In the genomic region with DNA sequence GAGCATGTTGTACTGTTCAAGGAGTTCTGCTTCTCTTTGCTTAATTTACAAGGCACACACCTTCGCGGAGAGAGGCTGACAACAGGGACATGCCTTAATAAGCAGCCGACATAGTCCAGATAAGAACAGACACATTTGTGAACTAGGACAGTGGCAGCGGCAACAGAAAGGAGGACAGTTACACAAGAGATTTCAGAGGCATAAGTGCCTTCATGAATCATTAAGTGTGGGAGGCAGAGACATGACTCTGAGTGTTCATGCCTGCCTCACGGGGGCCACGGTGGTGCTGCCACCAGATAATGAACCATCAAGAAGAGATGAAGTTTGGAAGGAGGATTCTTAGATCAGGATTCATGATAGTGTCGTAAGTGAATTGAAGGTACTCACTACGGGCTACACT, we compare ENCODE assay signal across 37 mouse cellular contexts. TPM values are rescaled to one million over a fixed set of nuclear protein-coding genes. Genes with fewer than 3 reads are reported as not detected.
DNase-seq lines count a peak whose midpoint lies in the region; TF ChIP-seq lines count a peak whose summit lies in the region.
"Had no signal": no experiment of that assay in that cellular context is flagged by ENCODE, and none has a peak within 500 bp of the region (broad histone marks: within the 10 kb centered on the region; RNA-seq: fewer than 3 reads in every experiment).

No protein-coding gene starts in this region.

- TF ChIP-seq CTCF in left cerebral cortex, adult 2 months (IDR thresholded peaks at IDR 0.05) = no peak

- DNase-seq in frontal cortex, adult 2 months (ENCODE audit: extremely low spot score in 1 of 2, low spot score in 1 of 2) = peak; percentile 32 to 53
- no peak for DNase-seq in frontal cortex, postnatal 10 days (ENCODE audit: low spot score in 2 of 2)
- peak; percentile 31 to 47 for DNase-seq in left cerebral cortex, adult 18-20 months (ENCODE audit: low spot score in 2 of 2)
- no peak for DNase-seq in left cerebral cortex, postnatal 4 days
- peak; percentile 86 for DNase-seq in brain, adult 2 months (ENCODE audit: low read depth, low spot score)
- DNase-seq in left cerebral cortex, adult 2 months (ENCODE audit: extremely low spot score in 1 of 2, low spot score in 2 of 2) = peak in 1 of 2 experiments; percentile 28
- DNase-seq in cerebellum, postnatal 25 days = no peak
- no peak for DNase-seq in yolk sac, embryonic 10.5 days (ENCODE audit: low spot score)
- DNase-seq: adrenal gland, adult 2 months; cerebellum, adult 11-12 months; cerebellum, adult 9-11 months; forebrain, postnatal 0 days; gastrocnemius, adult 2 months; gastrocnemius, postnatal 36 days; heart, postnatal 10 days; kidney, adult 9 months; kidney, postnatal 10 days; liver; lung, adult 2 months; lung, postnatal 10 days; midbrain, embryonic 14.5 days; right cerebral cortex, postnatal 25 days; thymus, adult 2 months; thymus, postnatal 36 days had no signal

- intact Hi-C loops in left cerebral cortex, postnatal 4 days (cut with DNase I) = no loop called here
- intact Hi-C loops in left cerebral cortex, adult 2 months (cut with DNase I) = loop anchor here (10.0 kb wide), 2 partner anchors 462 to 1178 kb away; no protein-coding TSS in a partner anchor

- H3K27ac ChIP-seq in left cerebral cortex, adult 2 months = peak overlapping the region; percentile 88
- H3K27ac ChIP-seq: embryonic facial prominence, embryonic 10.5 days; embryonic facial prominence, embryonic 15.5 days; forebrain, embryonic 12.5 days; gastrocnemius, adult 2 months; heart, embryonic 13.5 days; hindbrain, embryonic 14.5 days; liver, embryonic 14.5 days; stomach, postnatal 0 days had no signal

- H3K4me3 ChIP-seq in left cerebral cortex, adult 2 months = no peak overlapping the region
- H3K4me3 ChIP-seq: embryonic facial prominence, embryonic 10.5 days; embryonic facial prominence, embryonic 15.5 days; forebrain, embryonic 12.5 days; gastrocnemius, adult 2 months; heart, embryonic 13.5 days had no signal

RNA-seq across cellular contexts. Expression of gene Gabrg2, which starts 38.0 kb away (rescaled TPM):
- polyA plus RNA-seq in frontal cortex, adult 2 months (2012; rRNA removed) = 100.0 and 112 TPM in 2 replicates
- total RNA-seq in left cerebral cortex, adult 18-20 months (2021) = 100 to 1,000 TPM; 184 to 209 TPM
- 100 to 1,000 TPM; 125 to 136 TPM for total RNA-seq in left cerebral cortex, postnatal 4 days (2021)
- 100 to 1,000 TPM; 190 to 205 TPM for total RNA-seq in left cerebral cortex, adult 2 months (2021)
- total RNA-seq: heart, adult 18-20 months; heart, postnatal 10 days; hematopoietic stem cell, adult 5-6 weeks; monocyte, adult 5-6 weeks had no signal
- polyA plus RNA-seq: adrenal gland, adult 2 months; CD4-positive, CD25-positive, alpha-beta regulatory T cell, adult 4 months; limb, embryonic 11.5 days; liver, embryonic 14.5 days; lung, adult 2 months; spleen, adult 2 months; thymus, adult 2 months had no signal

Comparison
In these comparisons a context has a peak if more than half of its experiments do, and no peak if none do; other contexts are left out.
1. DNase-seq: peak in frontal cortex, adult 2 months (2 of 2), left cerebral cortex, adult 18-20 months (2 of 2) and brain, adult 2 months (single experiment); none in frontal cortex, postnatal 10 days (0 of 2), left cerebral cortex, postnatal 4 days (single experiment), cerebellum, postnatal 25 days (0 of 2) and yolk sac, embryonic 10.5 days (single experiment).